In genomic region chr6:67317827-67318338, GRCm38 (mm10) we compare ENCODE assay signal across 15 mouse cellular contexts. TPM values are rescaled to one million over a fixed set of nuclear protein-coding genes. Genes with fewer than 3 reads are reported as not detected.
DNase-seq lines count a peak whose midpoint lies in the region; ATAC-seq lines count a peak whose summit lies in the region.
"Had no signal": no experiment of that assay in that cellular context is flagged by ENCODE, and none has a peak within 500 bp of the region (broad histone marks: within the 10 kb centered on the region; RNA-seq: fewer than 3 reads in every experiment).

No protein-coding gene starts in this region.

- no peaks in the 10 kb centered on the region for H3K9me3 ChIP-seq in forebrain, embryonic 15.5 days
- H3K9me3 ChIP-seq in forebrain, embryonic 12.5 days = no peaks in the 10 kb centered on the region
- H3K9me3 ChIP-seq in forebrain, embryonic 16.5 days (ENCODE audit: control insufficient read depth, low read length) = no peaks in the 10 kb centered on the region
- H3K9me3 ChIP-seq: G1E; limb, embryonic 10.5 days; neural tube, embryonic 15.5 days had no signal

- no peaks in the 10 kb centered on the region for H3K27me3 ChIP-seq in forebrain, embryonic 15.5 days
- no peaks in the 10 kb centered on the region for H3K27me3 ChIP-seq in forebrain, embryonic 12.5 days
- H3K27me3 ChIP-seq in forebrain, embryonic 16.5 days (replicated peaks; ENCODE audit: control insufficient read depth, insufficient read depth, low read length) = no peaks in the 10 kb centered on the region
- H3K27me3 ChIP-seq: neural tube, embryonic 15.5 days had no signal

- DNase-seq in thymus, postnatal 4 days = peak; percentile 69
- DNase-seq in heart, adult 8-10 months (ENCODE audit: low spot score) = no peak
- no peak for DNase-seq in kidney, postnatal 36 days
- no peak for DNase-seq in spleen, postnatal 14 days (ENCODE audit: low spot score in 2 of 2)

- peak; percentile 63; the same call in 1 of the 2 replicates for ATAC-seq in forebrain, embryonic 15.5 days (replicated peaks)
- ATAC-seq in forebrain, embryonic 12.5 days (ENCODE audit: low FRiP score) = no peak
- peak; percentile 78 for ATAC-seq in forebrain, embryonic 16.5 days
- peak; percentile 41 for ATAC-seq in megakaryocyte, adult 5-6 weeks (ENCODE audit: poor library complexity, severe bottlenecking)

- peak overlapping the region; percentile 54; the same call in 1 of the 2 replicates for H3K27ac ChIP-seq in forebrain, embryonic 15.5 days (replicated peaks)
- no peak overlapping the region for H3K27ac ChIP-seq in forebrain, embryonic 12.5 days
- H3K27ac ChIP-seq in forebrain, embryonic 16.5 days (ENCODE audit: low read length) = 0 out of 2 replicates have a peak overlapping the region, but pooled peaks have one; percentile 3
- H3K27ac ChIP-seq: kidney, postnatal 0 days; limb, embryonic 10.5 days; neural tube, embryonic 15.5 days had no signal

- no peaks in the 10 kb centered on the region for H3K36me3 ChIP-seq in forebrain, embryonic 15.5 days
- no peaks in the 10 kb centered on the region for H3K36me3 ChIP-seq in forebrain, embryonic 12.5 days (replicated peaks)
- no peaks in the 10 kb centered on the region for H3K36me3 ChIP-seq in forebrain, embryonic 16.5 days (ENCODE audit: control insufficient read depth, insufficient read depth)
- H3K36me3 ChIP-seq: limb, embryonic 10.5 days; neural tube, embryonic 15.5 days had no signal

- H3K4me3 ChIP-seq in forebrain, embryonic 15.5 days = no peak overlapping the region
- H3K4me3 ChIP-seq in forebrain, embryonic 12.5 days (replicated peaks) = no peak overlapping the region
- H3K4me3 ChIP-seq in forebrain, embryonic 16.5 days (replicated peaks; ENCODE audit: low read length) = no peak overlapping the region
- H3K4me3 ChIP-seq: limb, embryonic 10.5 days; neural tube, embryonic 15.5 days had no signal

- no peak overlapping the region for H3K4me2 ChIP-seq in forebrain, embryonic 15.5 days (replicated peaks)
- no peak overlapping the region for H3K4me2 ChIP-seq in forebrain, embryonic 12.5 days
- no peak overlapping the region for H3K4me2 ChIP-seq in forebrain, embryonic 16.5 days (ENCODE audit: low read length)
- H3K4me2 ChIP-seq: lung, embryonic 14.5 days; neural tube, embryonic 15.5 days had no signal

- peaks cover 3% of the 10 kb centered on the region; the same call in 1 of the 2 replicates for H3K4me1 ChIP-seq in forebrain, embryonic 15.5 days
- H3K4me1 ChIP-seq in forebrain, embryonic 12.5 days = no peaks in the 10 kb centered on the region
- peaks cover 8% of the 10 kb centered on the region for H3K4me1 ChIP-seq in forebrain, embryonic 16.5 days (replicated peaks; ENCODE audit: control insufficient read depth, insufficient read depth, low read length)
- H3K4me1 ChIP-seq: limb, embryonic 10.5 days; neural tube, embryonic 15.5 days had no signal

- WGBS in forebrain, embryonic 15.5 days = 73% methylated on average over 8 of the region's 8 CpGs
- WGBS in forebrain, embryonic 12.5 days = 84% methylated on average over 8 of the region's 8 CpGs
- 77% methylated on average over 8 of the region's 8 CpGs for WGBS in forebrain, embryonic 16.5 days

- H3K9ac ChIP-seq in forebrain, embryonic 15.5 days (replicated peaks) = no peak overlapping the region
- no peak overlapping the region for H3K9ac ChIP-seq in forebrain, embryonic 12.5 days
- no peak overlapping the region for H3K9ac ChIP-seq in forebrain, embryonic 16.5 days (replicated peaks; ENCODE audit: low read depth, low read length)
- H3K9ac ChIP-seq: lung, embryonic 14.5 days; neural tube, embryonic 15.5 days had no signal

RNA-seq across cellular contexts. Expression of gene Il12rb2, which starts 58.1 kb away (rescaled TPM):
- 0.10 TPM in 1 of 2 replicates, not detected in the other for polyA plus RNA-seq in forebrain, embryonic 15.5 days (2015; fragmentation: Nextera tagmentation; extraction: Ambion mirVana)
- not detected in 2 replicates for polyA plus RNA-seq in forebrain, embryonic 12.5 days (2016; fragmentation: Nextera tagmentation; extraction: Ambion mirVana)
- polyA plus RNA-seq in forebrain, embryonic 16.5 days (2015; fragmentation: Nextera tagmentation; extraction: Ambion mirVana) = 0.09 TPM in 1 of 2 replicates, not detected in the other
- total RNA-seq in megakaryocyte, adult 5-6 weeks (2015) = 16.2 and 17.5 TPM in 2 replicates
- 3.0 and 5.1 TPM in 2 replicates for total RNA-seq in megakaryocyte, adult 5-6 weeks (2017)
- total RNA-seq in heart, adult 8-10 months (2022) = not detected
- polyA plus RNA-seq: heart, postnatal 0 days; kidney, postnatal 0 days; testis, adult 2 months had no signal
